Mouse (Mus musculus): ENCODE measurements at regions not wholly inside any gene's neighbourhood (a gene's known extent, or its start where the extent isn't known, plus 50 kb on each side); places are given as distances from the start of the nearest gene placed in this dataset.

GRCm38 (mm10) chr1:102628061-102628460, 2140.3 kb upstream of the Cdh20 start:
- in situ Hi-C loops (cut with MboI, MseI) = no loop called here

GRCm38 (mm10) chr1:102644379-102644778, 2123.9 kb upstream of the Cdh20 start:
- in situ Hi-C loops (cut with MboI, MseI) = no loop called here

GRCm38 (mm10) chr1:102687367-102688070, 2080.8 kb upstream of the Cdh20 start:
- in situ Hi-C loops (cut with MboI, MseI) = no loop called here

- in situ Hi-C loops (cut with MboI, MseI) = loop anchor here (10.0 kb wide), 1 partner anchor 1998 kb away; no protein-coding TSS in a partner anchor
Observed at GRCm38 (mm10) chr1:102716459-102716858, 2051.9 kb upstream of the Cdh20 start.

- in situ Hi-C loops (cut with MboI, MseI) = no loop called here
Observed at GRCm38 (mm10) chr1:102733991-102734390, 2034.3 kb upstream of the Cdh20 start.

DNA sequence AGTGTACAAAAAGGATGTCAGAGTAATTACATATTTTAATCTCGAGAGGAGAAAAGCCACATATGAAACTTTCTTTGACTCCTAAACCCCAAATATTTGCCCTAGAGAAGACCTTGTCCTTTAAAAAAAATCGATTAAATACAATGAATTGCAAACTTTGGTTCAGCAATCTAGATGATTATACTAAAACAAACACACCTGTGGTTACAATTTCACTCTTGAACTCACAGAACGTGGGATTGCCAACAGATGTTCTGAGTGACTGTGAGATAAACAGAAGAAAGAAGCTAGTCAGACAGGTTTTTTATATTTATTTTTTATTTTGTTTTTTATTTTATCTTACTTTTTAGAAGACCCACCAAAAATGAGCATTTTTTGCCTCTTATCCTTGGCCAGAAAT, 2032.9 kb upstream of the Cdh20 start:
- in situ Hi-C loops (cut with MboI, MseI) = no loop called here

GRCm38 (mm10) chr1:102757941-102758340, 2010.4 kb upstream of the Cdh20 start:
- in situ Hi-C loops (cut with MboI, MseI) = no loop called here
